Mouse (Mus musculus): ENCODE data around the gene Pcgf6. TPM values are rescaled to one million over a fixed set of nuclear protein-coding genes. Genes with fewer than 3 reads are reported as not detected.

Gene Pcgf6
- polyA plus RNA-seq, 1 experiment from 2014 or later: 33.7 TPM

DNA sequence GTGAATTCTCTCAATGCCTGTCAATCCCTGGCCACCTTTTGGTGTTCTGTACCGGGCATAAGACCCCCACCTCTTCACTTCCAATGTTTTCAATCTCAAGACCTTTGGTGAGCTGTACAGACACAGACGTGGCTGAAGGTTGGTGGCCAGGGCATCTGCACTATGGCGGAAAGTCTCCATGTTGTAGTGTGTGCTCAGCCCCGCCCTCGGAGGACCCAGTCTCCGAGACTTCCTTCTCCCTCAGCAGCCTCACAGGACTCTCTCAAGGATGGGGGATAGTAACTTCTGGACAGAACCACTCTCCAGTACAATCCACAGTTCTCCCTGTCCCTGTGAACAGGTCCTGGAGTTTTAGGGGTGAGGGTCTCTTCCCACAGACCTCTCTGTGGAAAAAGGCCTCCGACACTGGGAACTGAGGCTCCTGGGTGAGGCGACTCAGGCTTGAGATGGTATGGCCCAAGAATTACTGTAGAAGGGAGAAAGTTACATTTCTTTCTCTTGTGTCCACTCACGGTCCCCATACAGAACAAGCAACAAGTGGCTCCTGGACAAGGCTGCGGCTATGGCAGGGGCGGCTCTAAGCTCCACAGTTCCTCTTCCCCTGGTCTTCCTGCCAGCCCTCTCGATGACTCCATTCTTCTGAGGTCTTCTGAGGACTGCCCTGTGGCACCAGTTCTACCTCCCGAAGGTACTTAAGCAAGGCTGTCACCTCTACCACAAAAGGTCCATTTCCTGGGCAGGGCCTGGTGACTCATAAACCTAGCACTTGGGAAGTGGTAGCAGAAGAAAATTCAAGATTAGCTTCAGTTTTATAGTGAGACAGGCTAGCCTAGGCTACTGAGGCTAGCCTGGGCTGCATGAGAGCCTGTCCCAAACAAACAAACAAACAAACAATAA, 65.7 kb downstream of the Pcgf6 start:
- no peaks in the 10 kb centered on the region for H3K9me3 ChIP-seq (ENCODE audit: control insufficient read depth, low read length)
- no peak overlapping the region for H3K4me2 ChIP-seq
- ATAC-seq (ENCODE audit: low FRiP score) (no peak), DNase-seq (ENCODE audit: low spot score, missing footprints) (no peak)
- no peak overlapping the region for H3K4me3 ChIP-seq (ENCODE audit: low read depth, low read length)
- H3K27me3 ChIP-seq (ENCODE audit: control insufficient read depth, insufficient read depth, low read length): no peaks in the 10 kb centered on the region
- H3K4me1 ChIP-seq (ENCODE audit: control insufficient read depth, insufficient read depth, low read length): peaks cover 3% of the 10 kb centered on the region; the same call in 1 of the 2 replicates
- H3K9ac ChIP-seq (ENCODE audit: low read length): no peak overlapping the region
- H3K36me3 ChIP-seq (ENCODE audit: control insufficient read depth, insufficient read depth, low read length): no peaks in the 10 kb centered on the region
- no peak overlapping the region for H3K27ac ChIP-seq (ENCODE audit: low read depth, low read length)
- 83% methylated on average over 13 of the region's 13 CpGs for WGBS

DNA sequence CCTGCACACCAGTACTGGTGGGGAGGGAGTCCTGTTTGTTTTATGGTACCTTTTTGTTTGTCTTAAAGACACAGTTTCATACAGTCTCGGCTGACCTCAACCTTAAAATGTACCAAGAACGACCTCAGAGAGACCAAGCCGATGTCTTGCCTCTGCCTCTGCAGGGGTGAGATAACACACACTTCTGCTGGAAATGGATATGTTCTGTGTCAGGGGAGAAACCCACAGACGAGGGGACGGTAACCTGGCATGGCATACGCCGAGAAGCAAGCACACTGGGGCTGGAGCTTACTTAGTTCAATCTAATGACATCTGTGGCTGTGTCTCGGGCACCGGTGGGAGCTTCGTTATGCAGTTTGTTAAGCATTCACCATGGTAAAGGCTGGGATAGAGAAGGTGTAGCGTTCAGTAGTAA, 66.7 kb downstream of the Pcgf6 start:
- Histone ChIP-seq H3K27me3 (ENCODE audit: control insufficient read depth, insufficient read depth, low read length) (no peaks in the 10 kb centered on the region), H3K4me3 (ENCODE audit: low read depth, low read length) (no peak overlapping the region), H3K4me1 (ENCODE audit: control insufficient read depth, insufficient read depth, low read length) (peaks cover 3% of the 10 kb centered on the region; the same call in 1 of the 2 replicates), H3K36me3 (ENCODE audit: control insufficient read depth, insufficient read depth, low read length) (no peaks in the 10 kb centered on the region), H3K9me3 (ENCODE audit: control insufficient read depth, low read length) (no peaks in the 10 kb centered on the region), H3K9ac (ENCODE audit: low read length) (no peak overlapping the region), H3K27ac (ENCODE audit: low read depth, low read length) (no peak overlapping the region), H3K4me2 (no peak overlapping the region)
- 80% methylated on average over 11 of the region's 11 CpGs for WGBS
- peak; percentile 81 for DNase-seq (ENCODE audit: low spot score, missing footprints)
- ATAC-seq (ENCODE audit: low FRiP score): no peak

Other genes with a start within 250 kb of the Pcgf6 start
- gene Ina, start 36.2 kb downstream of the Pcgf6 start, polyA plus RNA-seq (2014; fragmentation: Nextera tagmentation; extraction: Ambion mirVana): 179 and 186 TPM in 2 replicates
- gene Nt5c2, start 35.8 kb downstream of the Pcgf6 start, polyA plus RNA-seq (2014; fragmentation: Nextera tagmentation; extraction: Ambion mirVana): 73.5 and 79.6 TPM in 2 replicates
- gene Taf5, start 16.8 kb upstream of the Pcgf6 start, polyA plus RNA-seq (2014; fragmentation: Nextera tagmentation; extraction: Ambion mirVana): 10.9 and 12.1 TPM in 2 replicates
- gene Usmg5, start 39.7 kb upstream of the Pcgf6 start, polyA plus RNA-seq (2014; fragmentation: Nextera tagmentation; extraction: Ambion mirVana): 1,071 and 1,179 TPM in 2 replicates
- gene Pdcd11, start 39.9 kb upstream of the Pcgf6 start, polyA plus RNA-seq (2014; fragmentation: Nextera tagmentation; extraction: Ambion mirVana): 9.1 and 9.7 TPM in 2 replicates
- 0.37 and 0.90 TPM in 2 replicates for gene Calhm2, start 87.4 kb upstream of the Pcgf6 start, polyA plus RNA-seq (2014; fragmentation: Nextera tagmentation; extraction: Ambion mirVana)
- not detected in 2 replicates for gene Calhm1, start 93.3 kb upstream of the Pcgf6 start, polyA plus RNA-seq (2014; fragmentation: Nextera tagmentation; extraction: Ambion mirVana)
- not detected in 2 replicates for gene Calhm3, start 106.9 kb upstream of the Pcgf6 start, polyA plus RNA-seq (2014; fragmentation: Nextera tagmentation; extraction: Ambion mirVana)
- gene Neurl1a, start 127.9 kb upstream of the Pcgf6 start, polyA plus RNA-seq (2014; fragmentation: Nextera tagmentation; extraction: Ambion mirVana): 2.9 and 4.0 TPM in 2 replicates